23 mouse cellular contexts compared by ENCODE assay signal in the genomic region with DNA sequence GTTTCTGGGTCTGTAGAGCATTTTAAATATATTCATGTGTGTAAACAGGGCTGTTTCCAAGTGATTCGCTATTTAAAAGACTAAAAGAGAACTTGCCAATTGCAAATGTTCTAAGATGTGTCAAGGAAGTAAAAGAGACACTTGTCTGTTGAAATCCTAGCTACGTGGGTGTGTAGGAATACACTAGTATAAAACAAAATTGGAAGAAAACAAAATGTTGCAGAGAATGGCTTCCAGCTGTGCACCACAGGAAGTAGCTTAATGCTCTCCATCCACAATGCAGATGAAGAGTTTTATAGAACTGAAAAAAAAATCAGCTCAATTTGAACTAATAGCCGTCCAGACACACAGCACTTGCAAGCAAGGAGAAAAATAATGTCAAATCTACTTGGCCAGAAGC.
A peak's percentile ranks its signal among the peaks of the same experiment; 100 is the strongest.
DNase-seq lines count a peak whose midpoint lies in the region; ATAC-seq and TF ChIP-seq lines count a peak whose summit lies in the region.
"Had no signal": no experiment of that assay in that cellular context is flagged by ENCODE, and none has a peak within 500 bp of the region (broad histone marks: within the 10 kb centered on the region; RNA-seq: fewer than 3 reads in every experiment).

No protein-coding gene starts in this region.

- no peak for TF ChIP-seq EP300 in stomach, postnatal 0 days (optimal IDR thresholded peaks at IDR 0.05)

- WGBS in embryonic facial prominence, embryonic 11.5 days = 29% methylated on average over 3 of the region's 3 CpGs
- 36% methylated on average over 3 of the region's 3 CpGs for WGBS in embryonic facial prominence, embryonic 10.5 days
- WGBS in stomach, postnatal 0 days = 42% methylated on average over 3 of the region's 3 CpGs
- WGBS in hindbrain, embryonic 16.5 days = 27% methylated on average over 3 of the region's 3 CpGs

- H3K36me3 ChIP-seq in embryonic facial prominence, embryonic 11.5 days (replicated peaks; ENCODE audit: control insufficient read depth, insufficient read depth, low read depth, low read length) = no peaks in the 10 kb centered on the region
- no peaks in the 10 kb centered on the region for H3K36me3 ChIP-seq in embryonic facial prominence, embryonic 10.5 days (replicated peaks)
- no peaks in the 10 kb centered on the region for H3K36me3 ChIP-seq in stomach, postnatal 0 days (ENCODE audit: control insufficient read depth, insufficient read depth, low read length)
- no peaks in the 10 kb centered on the region for H3K36me3 ChIP-seq in hindbrain, embryonic 16.5 days (ENCODE audit: control insufficient read depth, insufficient read depth, low read length)
- H3K36me3 ChIP-seq: forebrain, embryonic 15.5 days; heart, embryonic 13.5 days; liver, embryonic 12.5 days; midbrain, embryonic 10.5 days; neural tube, embryonic 13.5 days had no signal

- H3K4me3 ChIP-seq in embryonic facial prominence, embryonic 11.5 days (ENCODE audit: low read depth, low read length) = no peak overlapping the region
- H3K4me3 ChIP-seq in embryonic facial prominence, embryonic 10.5 days = no peak overlapping the region
- H3K4me3 ChIP-seq in stomach, postnatal 0 days (ENCODE audit: low read depth, low read length) = no peak overlapping the region
- no peak overlapping the region for H3K4me3 ChIP-seq in hindbrain, embryonic 16.5 days (ENCODE audit: low read length)
- H3K4me3 ChIP-seq: erythroblast, embryonic 14.5 days; forebrain, embryonic 15.5 days; heart, embryonic 13.5 days; liver, embryonic 12.5 days; midbrain, embryonic 10.5 days; neural tube, embryonic 13.5 days had no signal

- no peaks in the 10 kb centered on the region for H3K9me3 ChIP-seq in embryonic facial prominence, embryonic 11.5 days (replicated peaks; ENCODE audit: control insufficient read depth, low read length)
- H3K9me3 ChIP-seq in embryonic facial prominence, embryonic 10.5 days = no peaks in the 10 kb centered on the region
- H3K9me3 ChIP-seq in stomach, postnatal 0 days (ENCODE audit: control insufficient read depth, low read length) = no peaks in the 10 kb centered on the region
- no peaks in the 10 kb centered on the region for H3K9me3 ChIP-seq in hindbrain, embryonic 16.5 days (ENCODE audit: control insufficient read depth, low read length)
- H3K9me3 ChIP-seq: forebrain, embryonic 15.5 days; heart, embryonic 13.5 days; liver, embryonic 12.5 days; midbrain, embryonic 10.5 days; neural tube, embryonic 13.5 days had no signal

- H3K4me1 ChIP-seq in embryonic facial prominence, embryonic 11.5 days (ENCODE audit: control insufficient read depth, insufficient read depth, low read length) = no peaks in the 10 kb centered on the region
- peaks cover 7% of the 10 kb centered on the region; the same call in 1 of the 2 replicates for H3K4me1 ChIP-seq in embryonic facial prominence, embryonic 10.5 days
- no peaks in the 10 kb centered on the region for H3K4me1 ChIP-seq in stomach, postnatal 0 days (replicated peaks; ENCODE audit: control insufficient read depth, insufficient read depth)
- no peaks in the 10 kb centered on the region for H3K4me1 ChIP-seq in hindbrain, embryonic 16.5 days (ENCODE audit: control insufficient read depth, insufficient read depth, low read depth, low read length)
- H3K4me1 ChIP-seq: forebrain, embryonic 15.5 days; heart, embryonic 13.5 days; liver, embryonic 12.5 days; midbrain, embryonic 10.5 days; neural tube, embryonic 13.5 days had no signal

- no peak overlapping the region for H3K4me2 ChIP-seq in embryonic facial prominence, embryonic 11.5 days (ENCODE audit: low read depth, low read length)
- H3K4me2 ChIP-seq in stomach, postnatal 0 days (replicated peaks; ENCODE audit: low read depth) = no peak overlapping the region
- H3K4me2 ChIP-seq in hindbrain, embryonic 16.5 days (ENCODE audit: low read length) = no peak overlapping the region
- H3K4me2 ChIP-seq: forebrain, embryonic 15.5 days; heart, embryonic 13.5 days; liver, embryonic 12.5 days; neural tube, embryonic 13.5 days had no signal

- no peak overlapping the region for H3K27ac ChIP-seq in embryonic facial prominence, embryonic 11.5 days (replicated peaks; ENCODE audit: low read depth, low read length)
- H3K27ac ChIP-seq in embryonic facial prominence, embryonic 10.5 days (replicated peaks) = no peak overlapping the region
- H3K27ac ChIP-seq in stomach, postnatal 0 days (replicated peaks) = no peak overlapping the region
- no peak overlapping the region for H3K27ac ChIP-seq in hindbrain, embryonic 16.5 days (ENCODE audit: low read depth, low read length)
- H3K27ac ChIP-seq: forebrain, embryonic 15.5 days; heart, embryonic 13.5 days; liver, embryonic 12.5 days; midbrain, embryonic 10.5 days; neural tube, embryonic 13.5 days had no signal

- peak; percentile 33 for DNase-seq in embryonic facial prominence, embryonic 11.5 days (ENCODE audit: low spot score)
- no peak for DNase-seq in embryonic facial prominence, embryonic 10.5 days (ENCODE audit: low spot score)
- peak; percentile 0 for DNase-seq in kidney, adult 9 months
- DNase-seq in kidney, postnatal 4 days = no peak
- peak; percentile 5 for DNase-seq in lung, postnatal 36 days
- DNase-seq in lung, adult 18-20 months = no peak
- DNase-seq in stomach, postnatal 0 days (ENCODE audit: low spot score) = no peak
- DNase-seq: adrenal gland, postnatal 14 days; cerebellum, adult 9-11 months; gastrocnemius, postnatal 14 days; heart, postnatal 36 days; kidney, adult 2 months; left cerebral cortex, postnatal 4 days; right cerebral cortex, postnatal 25 days; thymus, postnatal 14 days had no signal

- H3K9ac ChIP-seq in embryonic facial prominence, embryonic 11.5 days (replicated peaks; ENCODE audit: low read length) = no peak overlapping the region
- no peak overlapping the region for H3K9ac ChIP-seq in stomach, postnatal 0 days (ENCODE audit: low read length)
- no peak overlapping the region for H3K9ac ChIP-seq in hindbrain, embryonic 16.5 days (ENCODE audit: low read depth, low read length)
- H3K9ac ChIP-seq: forebrain, embryonic 15.5 days; heart, embryonic 13.5 days; liver, embryonic 12.5 days; neural tube, embryonic 13.5 days had no signal

- ATAC-seq in embryonic facial prominence, embryonic 11.5 days (replicated peaks; ENCODE audit: insufficient number of reproducible peaks, low FRiP score, low TSS enrichment, low read depth) = no peak
- no peak for ATAC-seq in stomach, postnatal 0 days (ENCODE audit: low FRiP score, low TSS enrichment)
- no peak for ATAC-seq in hindbrain, embryonic 16.5 days
- ATAC-seq: forebrain, embryonic 15.5 days; liver, embryonic 12.5 days had no signal

- H3K27me3 ChIP-seq in embryonic facial prominence, embryonic 11.5 days (ENCODE audit: control insufficient read depth, insufficient read depth, low read length) = no peaks in the 10 kb centered on the region
- H3K27me3 ChIP-seq in embryonic facial prominence, embryonic 10.5 days (replicated peaks; ENCODE audit: low read depth, poor library complexity, severe bottlenecking) = no peaks in the 10 kb centered on the region
- H3K27me3 ChIP-seq in stomach, postnatal 0 days (ENCODE audit: control insufficient read depth, insufficient read depth, low read length) = no peaks in the 10 kb centered on the region
- no peaks in the 10 kb centered on the region for H3K27me3 ChIP-seq in hindbrain, embryonic 16.5 days (replicated peaks; ENCODE audit: control insufficient read depth, insufficient read depth, low read length)
- H3K27me3 ChIP-seq: CH12.LX; forebrain, embryonic 15.5 days; heart, embryonic 13.5 days; liver, embryonic 12.5 days; neural tube, embryonic 13.5 days had no signal

- no peak for TF ChIP-seq CTCF in stomach, postnatal 0 days (IDR thresholded peaks at IDR 0.05; ENCODE audit: low read depth)

Comparison
In these comparisons a context has a peak if more than half of its experiments do, and no peak if none do; other contexts are left out.
1. DNase-seq: peak in embryonic facial prominence, embryonic 11.5 days (single experiment), kidney, adult 9 months (single experiment) and lung, postnatal 36 days (single experiment); none in embryonic facial prominence, embryonic 10.5 days (single experiment), kidney, postnatal 4 days (0 of 2), lung, adult 18-20 months (0 of 2) and stomach, postnatal 0 days (single experiment).